In the genomic region with DNA sequence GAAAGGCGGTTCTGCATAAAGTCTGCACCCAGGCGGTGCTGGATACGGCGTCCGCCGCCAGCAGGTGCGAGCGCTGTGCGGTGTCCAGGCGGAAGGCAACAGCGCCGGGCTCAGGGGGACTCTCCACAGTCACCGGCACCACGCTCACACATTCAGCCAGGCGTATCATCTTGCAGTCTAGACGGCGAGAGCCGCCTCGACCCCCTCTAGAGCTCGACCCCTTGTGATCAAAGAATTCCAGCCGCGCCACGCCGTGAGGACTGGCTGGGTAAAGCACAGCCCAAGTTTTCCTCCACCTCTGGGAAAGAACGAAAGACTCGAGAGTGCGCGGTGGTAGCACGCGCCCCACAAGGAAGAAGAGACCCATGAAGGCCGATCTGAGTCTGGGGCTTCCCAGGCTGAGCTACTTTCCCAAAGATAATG, we compare ENCODE assay signal across 8 mouse cellular contexts. TPM values are rescaled to one million over a fixed set of nuclear protein-coding genes. Genes with fewer than 3 reads are reported as not detected.
DNase-seq lines count a peak whose midpoint lies in the region; ATAC-seq and TF ChIP-seq lines count a peak whose summit lies in the region.

No protein-coding gene starts in this region.

- in situ Hi-C loops in ES-E14 (cut with MboI; ENCODE audit: low sequenced_read_pairs in 2 of 2, unreplicated experiment in 2 of 2), result no loop called here

- DNase-seq in A20 (ENCODE audit: low read depth, low spot score) (peak; percentile 65), ES-E14 (ENCODE audit: low read depth, low spot score) (peak; percentile 39)
- DNase-seq in neural tube, embryonic 11.5 days (ENCODE audit: low spot score), result peak; percentile 66
- peak; percentile 54 to 57 for DNase-seq in thymus, postnatal 36 days
- DNase-seq in frontal cortex, postnatal 10 days (ENCODE audit: low spot score in 2 of 2), result no peak

- H3K4me3 ChIP-seq in ES-E14 (ENCODE audit: insufficient read depth in 1 of 2, low read depth in 1 of 2, low read length in 2 of 2, poor library complexity in 1 of 2, severe bottlenecking in 1 of 2), result peak overlapping the region; percentile 69 to 83
- peak overlapping the region; percentile 60 for H3K4me3 ChIP-seq in embryonic facial prominence, embryonic 15.5 days (replicated peaks)
- H3K4me3 ChIP-seq in hindbrain, embryonic 15.5 days, result peak overlapping the region; percentile 41
- H3K4me3 ChIP-seq in liver, embryonic 16.5 days (ENCODE audit: low read depth, low read length), result peak overlapping the region; percentile 78
- H3K4me3 ChIP-seq in neural tube, embryonic 11.5 days (ENCODE audit: low read depth, low read length), result peak overlapping the region; percentile 46

- peak; percentile 40 for ATAC-seq in embryonic facial prominence, embryonic 15.5 days (ENCODE audit: insufficient number of reproducible peaks, low FRiP score, low TSS enrichment, low read depth)
- ATAC-seq in hindbrain, embryonic 15.5 days (ENCODE audit: low FRiP score, low read depth), result peak; percentile 28; the same call in 1 of the 2 replicates
- ATAC-seq in liver, embryonic 16.5 days (ENCODE audit: low read depth), result peak; percentile 70
- peak; percentile 69 for ATAC-seq in neural tube, embryonic 11.5 days (ENCODE audit: insufficient read depth, low FRiP score, low TSS enrichment)

- no peaks in the 10 kb centered on the region for H3K36me3 ChIP-seq in ES-E14 (ENCODE audit: control insufficient read depth, insufficient read depth, low read length, poor library complexity, severe bottlenecking)
- no peaks in the 10 kb centered on the region for H3K36me3 ChIP-seq in embryonic facial prominence, embryonic 15.5 days
- H3K36me3 ChIP-seq in hindbrain, embryonic 15.5 days, result no peaks in the 10 kb centered on the region
- peaks cover 6% of the 10 kb centered on the region; the same call in 1 of the 2 replicates for H3K36me3 ChIP-seq in liver, embryonic 16.5 days (ENCODE audit: control insufficient read depth, insufficient read depth)
- no peaks in the 10 kb centered on the region for H3K36me3 ChIP-seq in neural tube, embryonic 11.5 days (ENCODE audit: control insufficient read depth, insufficient read depth, low read length)

- WGBS in embryonic facial prominence, embryonic 15.5 days, result under 1% methylated on average over 31 of the region's 31 CpGs
- under 1% methylated on average over 31 of the region's 31 CpGs for WGBS in hindbrain, embryonic 15.5 days
- under 1% methylated on average over 31 of the region's 31 CpGs for WGBS in liver, embryonic 16.5 days (ENCODE audit: insufficient replicate concordance)
- WGBS in neural tube, embryonic 11.5 days, result under 1% methylated on average over 31 of the region's 31 CpGs

- H3K27me3 ChIP-seq in embryonic facial prominence, embryonic 15.5 days, result peaks cover 23% of the 10 kb centered on the region
- peaks cover 43% of the 10 kb centered on the region for H3K27me3 ChIP-seq in hindbrain, embryonic 15.5 days
- peaks cover 14% of the 10 kb centered on the region for H3K27me3 ChIP-seq in liver, embryonic 16.5 days (ENCODE audit: control insufficient read depth, insufficient read depth, low read depth, low read length)
- H3K27me3 ChIP-seq in neural tube, embryonic 11.5 days (ENCODE audit: control insufficient read depth, insufficient read depth, low read length), result peaks cover 22% of the 10 kb centered on the region

- no peaks in the 10 kb centered on the region for H3K9me3 ChIP-seq in ES-E14 (ENCODE audit: control insufficient read depth, insufficient read depth, low read depth, low read length)
- no peaks in the 10 kb centered on the region for H3K9me3 ChIP-seq in embryonic facial prominence, embryonic 15.5 days (replicated peaks)
- H3K9me3 ChIP-seq in hindbrain, embryonic 15.5 days, result no peaks in the 10 kb centered on the region
- no peaks in the 10 kb centered on the region for H3K9me3 ChIP-seq in liver, embryonic 16.5 days (replicated peaks; ENCODE audit: control insufficient read depth, low read length)
- no peaks in the 10 kb centered on the region for H3K9me3 ChIP-seq in neural tube, embryonic 11.5 days (ENCODE audit: control insufficient read depth, low read length)

- peaks cover 0 to 11% of the 10 kb centered on the region in 2 experiments; a peak in 2 of 4 replicates for H3K4me1 ChIP-seq in ES-E14 (ENCODE audit: control insufficient read depth in 2 of 2, insufficient read depth in 2 of 2, low read length in 2 of 2, poor library complexity in 1 of 2)
- peaks cover 56% of the 10 kb centered on the region for H3K4me1 ChIP-seq in embryonic facial prominence, embryonic 15.5 days
- peaks cover 21% of the 10 kb centered on the region for H3K4me1 ChIP-seq in hindbrain, embryonic 15.5 days (replicated peaks)
- peaks cover 26% of the 10 kb centered on the region for H3K4me1 ChIP-seq in liver, embryonic 16.5 days (ENCODE audit: control insufficient read depth, low read depth, low read length)
- H3K4me1 ChIP-seq in neural tube, embryonic 11.5 days (ENCODE audit: control insufficient read depth, insufficient read depth, low read length), result peaks cover 7% of the 10 kb centered on the region; the same call in 1 of the 2 replicates

- H3K9ac ChIP-seq in ES-E14 (ENCODE audit: insufficient read depth, low read depth, low read length, poor library complexity, severe bottlenecking), result peak overlapping the region; percentile 58
- H3K9ac ChIP-seq in embryonic facial prominence, embryonic 15.5 days, result peak overlapping the region; percentile 27
- H3K9ac ChIP-seq in hindbrain, embryonic 15.5 days, result peak overlapping the region; percentile 37
- peak overlapping the region; percentile 77 for H3K9ac ChIP-seq in liver, embryonic 16.5 days (ENCODE audit: low read depth, low read length)
- H3K9ac ChIP-seq in neural tube, embryonic 11.5 days (ENCODE audit: low read length), result peak overlapping the region; percentile 47

- peak overlapping the region; percentile 81 for H3K4me2 ChIP-seq in embryonic facial prominence, embryonic 15.5 days (replicated peaks)
- H3K4me2 ChIP-seq in hindbrain, embryonic 15.5 days, result peak overlapping the region; percentile 79
- peak overlapping the region; percentile 66 for H3K4me2 ChIP-seq in liver, embryonic 16.5 days (ENCODE audit: low read depth, low read length)
- H3K4me2 ChIP-seq in neural tube, embryonic 11.5 days (ENCODE audit: low read depth), result peak overlapping the region; percentile 85

- H3K27ac ChIP-seq in ES-E14 (ENCODE audit: insufficient read depth, low read depth, low read length, poor library complexity, severe bottlenecking), result no peak overlapping the region
- H3K27ac ChIP-seq in embryonic facial prominence, embryonic 15.5 days (replicated peaks), result peak overlapping the region; percentile 87
- no peak overlapping the region for H3K27ac ChIP-seq in hindbrain, embryonic 15.5 days (replicated peaks)
- H3K27ac ChIP-seq in liver, embryonic 16.5 days (ENCODE audit: low read length), result peak overlapping the region; percentile 83
- H3K27ac ChIP-seq in neural tube, embryonic 11.5 days (ENCODE audit: low read depth, low read length), result no peak overlapping the region

TF ChIP-seq in ES-E14, 5 proteins besides CTCF, POLR2A, EP300 and RAD21:
- TF ChIP-seq ZC3H11A (IDR thresholded peaks at IDR 0.05; ENCODE audit: borderline replicate concordance, low read depth, low read length) (no peak), CHD2 (IDR thresholded peaks at IDR 0.05; ENCODE audit: low read depth, low read length) (no peak), MAFK (IDR thresholded peaks at IDR 0.05; ENCODE audit: insufficient read depth, low read depth, low read length) (no peak), ZNF384 (IDR thresholded peaks at IDR 0.05; ENCODE audit: low read depth, low read length) (no peak), HCFC1 (IDR thresholded peaks at IDR 0.05; ENCODE audit: borderline replicate concordance, insufficient read depth, low read length) (no peak)

RNA-seq across cellular contexts. Expression of gene Dok1, which starts 0.5 kb away (rescaled TPM):
- total RNA-seq in ES-E14 (2012; rRNA removed), result 8.5 and 14.9 TPM in 2 replicates
- polyA plus RNA-seq in embryonic facial prominence, embryonic 15.5 days (2015; fragmentation: Nextera tagmentation; extraction: Ambion mirVana), result 9.3 and 10.9 TPM in 2 replicates
- 1.7 and 2.6 TPM in 2 replicates for polyA plus RNA-seq in hindbrain, embryonic 15.5 days (2015; fragmentation: Nextera tagmentation; extraction: Ambion mirVana)
- 15.7 and 16.1 TPM in 2 replicates for polyA plus RNA-seq in liver, embryonic 16.5 days (2015; fragmentation: Nextera tagmentation; extraction: Ambion mirVana)
- polyA plus RNA-seq in neural tube, embryonic 11.5 days (2014; fragmentation: Nextera tagmentation; extraction: Ambion mirVana), result 5.6 and 7.1 TPM in 2 replicates

RNA-seq across cellular contexts. Expression of gene Loxl3, which starts 1.2 kb away (rescaled TPM):
- total RNA-seq in ES-E14 (2012; rRNA removed), result 2.3 and 3.4 TPM in 2 replicates
- polyA plus RNA-seq in embryonic facial prominence, embryonic 15.5 days (2015; fragmentation: Nextera tagmentation; extraction: Ambion mirVana), result 19.2 and 25.4 TPM in 2 replicates
- 6.6 and 6.7 TPM in 2 replicates for polyA plus RNA-seq in hindbrain, embryonic 15.5 days (2015; fragmentation: Nextera tagmentation; extraction: Ambion mirVana)
- 1.9 and 2.1 TPM in 2 replicates for polyA plus RNA-seq in liver, embryonic 16.5 days (2015; fragmentation: Nextera tagmentation; extraction: Ambion mirVana)
- polyA plus RNA-seq in neural tube, embryonic 11.5 days (2014; fragmentation: Nextera tagmentation; extraction: Ambion mirVana), result 6.7 and 9.2 TPM in 2 replicates

RNA-seq across cellular contexts. Expression of gene Aup1, which starts 21.5 kb away (rescaled TPM):
- 152 and 242 TPM in 2 replicates for total RNA-seq in ES-E14 (2012; rRNA removed)
- 198 and 201 TPM in 2 replicates for polyA plus RNA-seq in embryonic facial prominence, embryonic 15.5 days (2015; fragmentation: Nextera tagmentation; extraction: Ambion mirVana)
- polyA plus RNA-seq in hindbrain, embryonic 15.5 days (2015; fragmentation: Nextera tagmentation; extraction: Ambion mirVana), result 168 and 186 TPM in 2 replicates
- polyA plus RNA-seq in liver, embryonic 16.5 days (2015; fragmentation: Nextera tagmentation; extraction: Ambion mirVana), result 180 and 190 TPM in 2 replicates
- polyA plus RNA-seq in neural tube, embryonic 11.5 days (2014; fragmentation: Nextera tagmentation; extraction: Ambion mirVana), result 122 TPM in 2 replicates

RNA-seq across cellular contexts. Expression of gene Htra2, which starts 22.3 kb away (rescaled TPM):
- 66.8 and 80.3 TPM in 2 replicates for total RNA-seq in ES-E14 (2012; rRNA removed)
- polyA plus RNA-seq in embryonic facial prominence, embryonic 15.5 days (2015; fragmentation: Nextera tagmentation; extraction: Ambion mirVana), result 68.9 and 72.0 TPM in 2 replicates
- 78.3 and 79.8 TPM in 2 replicates for polyA plus RNA-seq in hindbrain, embryonic 15.5 days (2015; fragmentation: Nextera tagmentation; extraction: Ambion mirVana)
- polyA plus RNA-seq in liver, embryonic 16.5 days (2015; fragmentation: Nextera tagmentation; extraction: Ambion mirVana), result 72.0 and 72.4 TPM in 2 replicates
- polyA plus RNA-seq in neural tube, embryonic 11.5 days (2014; fragmentation: Nextera tagmentation; extraction: Ambion mirVana), result 33.2 and 34.1 TPM in 2 replicates

RNA-seq across cellular contexts. Expression of gene Dqx1, which starts 24.9 kb away (rescaled TPM):
- 3.7 and 5.6 TPM in 2 replicates for total RNA-seq in ES-E14 (2012; rRNA removed)
- 1.0 and 1.6 TPM in 2 replicates for polyA plus RNA-seq in embryonic facial prominence, embryonic 15.5 days (2015; fragmentation: Nextera tagmentation; extraction: Ambion mirVana)
- 0.62 and 0.75 TPM in 2 replicates for polyA plus RNA-seq in hindbrain, embryonic 15.5 days (2015; fragmentation: Nextera tagmentation; extraction: Ambion mirVana)
- 9.0 and 9.3 TPM in 2 replicates for polyA plus RNA-seq in liver, embryonic 16.5 days (2015; fragmentation: Nextera tagmentation; extraction: Ambion mirVana)
- polyA plus RNA-seq in neural tube, embryonic 11.5 days (2014; fragmentation: Nextera tagmentation; extraction: Ambion mirVana), result 1.4 and 1.6 TPM in 2 replicates

Comparison
In these comparisons a context has a peak if more than half of its experiments do, and no peak if none do; other contexts are left out.
1. DNase-seq: peak in A20 (single experiment), ES-E14 (single experiment), neural tube, embryonic 11.5 days (single experiment) and thymus, postnatal 36 days (2 of 2); none in frontal cortex, postnatal 10 days (0 of 2).
2. H3K27ac ChIP-seq: peak in embryonic facial prominence, embryonic 15.5 days (single experiment) and liver, embryonic 16.5 days (single experiment); none in ES-E14 (single experiment), hindbrain, embryonic 15.5 days (single experiment) and neural tube, embryonic 11.5 days (single experiment).
3. H3K9ac ChIP-seq: peak in every context shown above with its lines; median percentile 77 in liver, embryonic 16.5 days; 58 in ES-E14; 47 in neural tube, embryonic 11.5 days; 37 in hindbrain, embryonic 15.5 days; 27 in embryonic facial prominence, embryonic 15.5 days.
4. Peak in every context shown above with its lines, with median percentiles within 50 percentile points of each other: H3K4me3 ChIP-seq, ATAC-seq and H3K4me2 ChIP-seq.